Mouse (Mus musculus) gastrocnemius, postnatal 10 days (tissue): ENCODE data around the gene Apoh. TPM values are rescaled to one million over a fixed set of nuclear protein-coding genes. Genes with fewer than 3 reads are reported as not detected.
A peak's percentile ranks its signal among the peaks of the same experiment; 100 is the strongest.

Experiments used
- DNase-seq: peaks from one replicate; pipeline ENCODE4 v3.0.0; 2021; ENCODE audit warnings: mixed read lengths
- total RNA-seq, 2 experiments: library from RNA; stranded (reverse); gene quantifications; 2 replicates each; pipeline ENCODE4 v1.2.3; 2021

The Apoh gene
- total RNA-seq, 2 experiments from 2014 or later = 1.1 to 2.5 TPM

DNA sequence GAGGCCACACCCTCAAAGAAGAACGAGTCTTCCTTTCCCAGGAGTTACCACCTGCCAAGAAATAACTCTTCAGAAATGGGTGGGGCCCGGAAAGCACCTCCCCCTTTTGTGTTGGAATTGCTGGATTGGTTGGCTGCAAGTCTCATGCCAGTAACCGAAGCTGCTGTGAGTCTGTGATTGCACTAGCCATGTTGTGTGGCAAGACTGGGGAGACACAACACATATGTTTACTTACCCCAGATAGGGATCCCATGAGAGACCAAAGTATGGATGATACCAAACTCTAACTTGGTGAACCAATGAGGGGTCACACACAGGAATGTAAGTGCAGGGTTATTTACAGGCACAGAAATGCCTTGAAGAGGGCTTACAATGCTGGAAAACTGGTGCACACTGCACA lies 39.5 kb downstream of the Apoh start:
- no peak for DNase-seq

- DNase-seq = no peak
Measured at GRCm38 (mm10) chr11:108384920-108385665, 41.9 kb downstream of the Apoh start.

GRCm38 (mm10) chr11:108385666-108386024 lies 42.5 kb downstream of the Apoh start:
- no peak for DNase-seq

DNA sequence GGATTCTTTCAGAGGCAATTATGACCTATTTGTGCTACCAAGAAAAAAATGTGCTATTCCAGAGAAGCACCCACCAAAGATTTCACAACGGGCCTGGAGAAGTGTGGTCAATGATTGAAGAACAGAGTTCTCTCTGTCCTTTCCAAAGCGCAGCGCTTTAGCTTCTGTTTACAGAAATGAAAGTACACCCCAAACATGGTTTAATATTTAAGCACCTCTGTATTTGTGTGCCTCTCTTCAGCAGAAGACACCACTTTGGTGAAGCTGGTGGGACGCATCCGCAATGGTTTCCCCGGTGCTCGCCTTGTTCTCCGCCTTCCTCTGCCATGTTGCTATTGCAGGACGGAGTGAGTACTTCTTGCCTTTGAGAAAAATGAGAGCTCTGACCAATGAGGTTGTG lies 51.9 kb downstream of the Apoh start:
- no peak for DNase-seq

DNA sequence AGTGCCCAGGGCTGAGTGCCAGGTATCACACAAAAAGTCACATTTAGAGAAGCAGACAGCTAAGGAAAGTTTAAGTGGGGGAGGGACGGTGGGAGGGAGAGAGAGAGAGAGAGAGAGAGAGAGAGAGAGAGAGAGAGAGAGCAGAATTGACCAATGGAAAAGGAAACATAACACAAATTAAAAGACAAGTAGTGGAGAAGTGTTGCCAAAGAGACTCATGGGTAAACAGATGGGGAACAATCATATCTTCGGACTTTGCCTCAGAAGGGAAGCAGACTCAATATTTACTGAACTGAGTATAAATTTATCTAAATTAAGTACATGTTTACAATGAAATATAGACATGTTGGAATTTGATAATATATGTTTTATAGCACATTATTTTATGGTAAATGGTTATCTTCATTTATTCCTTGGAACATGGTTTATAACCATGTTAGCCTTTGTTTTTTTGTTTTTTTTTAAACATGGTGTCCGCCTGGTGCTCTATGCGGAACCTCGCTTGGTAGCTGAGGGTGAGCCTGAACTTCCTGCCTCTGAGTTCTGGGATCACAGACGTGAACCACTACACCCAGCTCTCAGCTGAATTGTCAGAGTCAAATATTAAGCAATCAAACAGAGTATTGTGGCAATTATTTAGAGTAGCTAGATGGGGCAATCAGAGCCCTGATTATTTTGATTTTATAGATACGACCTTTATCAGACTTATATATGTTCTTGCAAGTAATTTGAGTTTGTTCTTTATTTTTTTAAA lies 53.1 kb downstream of the Apoh start:
- no peak for DNase-seq

GRCm38 (mm10) chr11:108409876-108410644 lies 66.9 kb downstream of the Apoh start:
- DNase-seq = no peak

DNA sequence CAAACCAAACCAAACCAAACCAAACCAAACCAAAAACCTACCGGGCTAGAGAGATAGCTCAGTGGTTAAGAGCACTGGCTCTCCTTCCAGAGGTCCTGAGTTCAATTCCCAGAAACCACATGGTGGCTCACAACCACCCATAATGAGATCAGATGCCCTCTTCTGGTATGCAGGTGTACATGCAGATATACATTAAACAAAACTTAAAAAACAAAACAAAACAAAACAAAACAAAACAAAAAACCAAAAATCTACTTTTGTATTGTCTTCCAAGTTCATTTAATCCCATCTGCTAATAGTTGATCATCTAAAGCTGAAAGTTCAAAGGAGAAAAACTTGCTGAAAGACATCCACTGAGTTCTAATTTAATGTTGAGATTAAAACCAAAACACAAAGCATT lies 73.2 kb downstream of the Apoh start:
- DNase-seq = no peak

DNA sequence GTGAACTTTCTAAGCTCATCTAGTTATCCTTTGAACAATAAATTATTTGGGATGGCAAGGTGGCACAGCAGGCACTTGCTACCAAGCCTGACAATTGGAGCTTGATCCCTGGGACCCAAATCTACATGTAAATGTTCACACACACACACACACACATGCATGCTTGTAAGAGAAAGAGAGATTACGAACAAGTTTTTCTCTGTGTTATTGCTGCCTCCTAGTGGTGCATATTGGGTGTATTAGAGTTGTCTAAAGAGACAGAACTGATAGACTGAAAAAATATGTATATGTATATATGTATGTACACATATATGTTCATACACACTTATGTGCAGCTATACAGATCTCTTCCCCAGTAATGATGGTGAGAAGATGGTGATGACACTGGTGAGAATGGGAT lies 75.4 kb downstream of the Apoh start:
- no peak for DNase-seq

GRCm38 (mm10) chr11:108419242-108419641 lies 76.1 kb downstream of the Apoh start:
- no peak for DNase-seq

GRCm38 (mm10) chr11:108420751-108421150 lies 77.6 kb downstream of the Apoh start:
- no peak for DNase-seq

- DNase-seq = no peak
Measured at GRCm38 (mm10) chr11:108423221-108423620, 80.1 kb downstream of the Apoh start.

DNA sequence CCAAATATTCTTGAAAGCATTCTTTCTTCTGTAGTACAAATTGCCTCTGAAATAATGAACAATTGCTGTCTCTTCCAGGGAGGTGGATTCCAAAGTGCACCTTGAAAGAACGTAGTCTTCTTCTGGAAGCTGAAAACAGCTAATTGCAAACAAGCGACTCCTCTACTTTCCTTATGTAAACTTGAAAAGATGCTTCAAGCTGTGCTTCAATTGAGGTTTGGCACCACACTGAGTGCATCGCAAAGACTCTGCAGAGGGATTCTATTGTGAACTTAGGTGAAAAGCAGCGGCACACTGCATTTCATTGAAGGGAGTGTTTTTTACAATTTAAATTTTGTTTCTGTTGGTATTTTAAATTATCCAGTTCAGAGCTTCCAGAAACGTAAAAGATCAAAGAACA lies 81.0 kb downstream of the Apoh start:
- DNase-seq = no peak

DNA sequence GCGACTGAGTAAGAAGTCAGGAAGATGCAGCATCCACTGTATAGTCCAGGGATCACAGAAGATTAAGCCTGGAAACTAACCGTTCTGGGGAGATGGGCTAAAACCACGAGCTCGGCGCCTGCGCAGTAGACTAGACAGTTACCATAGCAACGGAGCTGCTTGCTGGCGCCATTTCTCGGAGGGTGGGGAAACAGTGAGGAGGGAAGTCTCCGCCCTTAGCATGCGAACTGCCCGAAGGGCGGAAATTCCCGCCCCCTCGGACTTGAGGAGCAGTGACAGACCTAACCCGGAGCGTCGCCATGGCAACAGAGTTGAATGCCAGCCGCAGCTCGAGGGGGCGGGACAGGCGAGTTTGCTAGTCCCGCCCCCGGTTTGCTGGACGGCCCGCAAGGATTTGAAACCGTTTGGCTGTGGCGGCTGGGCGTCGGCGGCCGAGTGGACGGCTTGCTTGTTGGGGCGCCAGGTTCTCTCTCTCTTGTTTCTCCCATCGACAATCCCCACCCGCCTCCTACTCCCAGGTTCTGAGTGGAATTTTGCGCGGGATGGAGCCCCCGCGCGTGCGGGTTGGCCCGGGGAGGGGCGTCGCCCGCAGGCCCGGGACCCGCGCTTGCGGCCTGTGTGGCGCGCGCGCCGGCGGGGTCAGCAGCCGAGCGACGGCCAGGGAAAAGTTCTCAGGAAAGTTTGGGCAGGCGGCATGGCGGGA lies 81.9 kb downstream of the Apoh start, which contains the start of gene Cep112:
TSS of gene Cep112 (plus strand) at position 304 of the 703 bp plus-strand sequence.
- DNase-seq = peak; percentile 94

DNA sequence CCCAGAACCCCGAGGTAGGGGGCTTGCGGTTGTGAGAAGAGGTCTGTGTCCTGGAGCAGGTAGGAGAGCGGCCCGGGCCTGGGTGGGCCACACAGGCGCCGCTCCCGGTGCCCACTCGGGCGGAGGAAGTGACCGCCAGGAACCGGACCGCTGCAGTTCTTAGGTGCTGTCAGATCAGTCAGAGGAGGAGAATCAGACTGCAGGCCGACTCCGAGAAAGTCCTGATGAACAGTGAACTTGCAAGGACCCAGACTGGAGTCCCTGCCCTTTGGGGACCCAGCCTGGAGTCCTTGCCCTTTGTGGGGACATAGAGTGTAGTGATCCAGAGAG lies 82.4 kb downstream of the Apoh start:
- no peak for DNase-seq

DNA sequence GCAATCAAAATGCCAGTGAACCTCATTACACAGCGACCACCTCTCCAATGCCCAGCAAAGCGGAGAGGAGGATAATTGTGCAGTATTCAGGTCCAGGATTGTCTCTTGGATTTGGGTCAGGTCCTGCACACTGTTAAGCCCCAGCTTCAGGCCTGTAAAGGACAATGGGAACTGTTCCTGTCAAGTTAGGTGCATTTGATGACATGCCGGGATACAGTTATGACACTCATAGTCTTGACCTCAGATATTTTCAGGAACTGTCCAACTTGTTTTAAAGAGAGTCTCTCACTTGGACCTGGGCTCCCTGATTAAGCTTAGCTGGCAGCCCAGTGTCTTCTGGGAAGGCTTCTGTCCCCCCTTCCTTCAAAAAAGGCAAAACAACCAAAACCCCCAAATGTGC lies 82.9 kb downstream of the Apoh start:
- DNase-seq = no peak

DNA sequence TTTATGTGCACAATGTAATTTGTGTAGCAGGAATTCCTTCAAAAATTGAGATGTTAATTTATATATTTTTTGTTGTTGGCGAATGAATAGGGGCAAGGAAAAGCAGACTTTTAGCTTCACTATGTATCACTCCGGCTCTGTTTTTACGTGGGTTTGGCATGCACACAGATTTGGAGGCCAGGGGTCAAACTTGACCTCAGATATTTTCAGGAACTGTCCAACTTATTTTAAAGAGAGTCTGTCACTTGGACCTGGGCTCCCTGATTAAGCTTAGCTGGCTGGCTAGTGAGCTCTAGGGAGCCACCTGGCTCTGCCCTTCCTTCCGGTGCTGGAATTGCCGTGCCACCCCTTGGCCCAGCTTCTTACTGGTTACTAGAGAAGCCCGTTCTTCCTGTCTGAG lies 84.0 kb downstream of the Apoh start:
- DNase-seq = no peak

DNA sequence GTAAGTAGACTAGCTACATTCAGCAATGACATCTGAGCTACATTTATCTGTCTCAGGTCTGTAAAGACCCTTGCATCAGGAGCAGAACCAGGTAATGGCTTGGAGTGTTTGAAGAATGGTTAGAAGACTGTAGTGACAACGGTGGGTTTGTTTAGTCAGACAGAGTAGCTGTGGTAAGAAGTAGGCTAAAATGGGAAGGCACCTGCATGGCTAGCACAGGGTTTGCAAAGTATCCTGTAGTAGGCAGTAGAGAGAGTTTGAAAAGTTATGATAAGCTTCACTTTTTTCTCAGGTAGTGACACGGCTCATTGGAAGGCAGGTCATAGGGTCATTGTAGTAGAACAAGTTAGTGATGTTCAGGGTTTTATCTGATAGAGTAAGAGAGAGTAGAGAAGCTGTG lies 85.9 kb downstream of the Apoh start:
- no peak for DNase-seq

DNA sequence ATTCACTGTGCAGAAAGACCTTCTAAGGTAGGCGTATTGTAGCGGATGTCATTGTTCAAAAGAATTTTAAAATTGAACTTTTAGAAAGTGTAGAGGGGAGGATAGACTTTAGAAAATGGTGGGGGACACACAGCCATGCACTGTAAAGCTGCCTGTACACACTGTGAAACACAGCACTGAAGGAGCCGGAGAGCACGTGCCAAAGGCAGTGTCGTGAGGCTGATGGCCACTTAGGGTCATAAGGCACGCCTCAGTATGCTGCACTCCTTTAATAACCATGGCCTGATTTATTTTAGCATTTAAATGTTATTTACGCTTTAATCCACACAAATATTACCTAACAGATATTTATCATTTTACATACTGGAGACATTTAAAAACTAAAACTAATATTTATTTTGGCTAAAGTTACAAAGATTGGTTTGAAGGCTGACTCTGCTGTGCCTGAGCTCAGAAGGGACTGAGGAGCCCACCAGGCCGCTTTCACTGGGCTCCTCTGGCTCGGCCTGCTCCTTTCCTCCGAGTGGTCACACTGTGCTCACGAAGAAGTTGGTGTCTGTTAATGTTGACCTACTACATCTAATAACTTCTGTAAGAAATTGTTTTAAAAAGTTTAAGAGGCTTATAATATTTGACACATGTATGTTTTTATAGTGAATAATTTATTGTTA lies 100.9 kb downstream of the Apoh start:
- no peak for DNase-seq

- DNase-seq = no peak
Measured at GRCm38 (mm10) chr11:108447148-108447547, 104.0 kb downstream of the Apoh start.

- peak; percentile 83 for DNase-seq
Measured at GRCm38 (mm10) chr11:108449811-108450210, 106.7 kb downstream of the Apoh start.

GRCm38 (mm10) chr11:108459599-108459998 lies 116.4 kb downstream of the Apoh start:
- DNase-seq = no peak
